Mouse (Mus musculus): ENCODE measurements around the gene Ldlr. TPM values are rescaled to one million over a fixed set of nuclear protein-coding genes. Genes with fewer than 3 reads are reported as not detected.
"Not testable (repeated sequence)": the region's sequence is repeated elsewhere in the genome, so short reads cannot be mapped to it uniquely, and the experiment has no call there.

Ldlr gene
- polyA plus RNA-seq, 1 experiment from 2014 or later = 52.2 TPM

GRCm38 (mm10) chr9:21787654-21788053 lies 64.4 kb downstream of the Ldlr start:
- no peak overlapping the region for H3K4me3 ChIP-seq (ENCODE audit: low read depth, low read length)
- ATAC-seq (no peak), DNase-seq (ENCODE audit: low spot score) (no peak)
- H3K4me2 ChIP-seq (replicated peaks; ENCODE audit: low read depth, low read length) = no peak overlapping the region
- TF ChIP-seq CTCF (IDR thresholded peaks at IDR 0.05) (no peak), EP300 (IDR thresholded peaks at IDR 0.05) (no peak)
- H3K9ac ChIP-seq (replicated peaks; ENCODE audit: low read depth) = no peak overlapping the region
- 56% methylated on average over 5 of the region's 5 CpGs for WGBS
- peaks cover 15% of the 10 kb centered on the region; the same call in 1 of the 2 replicates for H3K4me1 ChIP-seq (ENCODE audit: insufficient read depth, low read depth, low read length)
- no peaks in the 10 kb centered on the region for H3K27me3 ChIP-seq (replicated peaks; ENCODE audit: insufficient read depth, low read length)
- peaks cover 7% of the 10 kb centered on the region; the same call in 1 of the 2 replicates for H3K36me3 ChIP-seq (ENCODE audit: insufficient read depth, low read length)
- peak overlapping the region; percentile 91 for H3K27ac ChIP-seq (ENCODE audit: low read length)
- no peaks in the 10 kb centered on the region for H3K9me3 ChIP-seq (ENCODE audit: low read length)

- 48% methylated on average over 9 of the region's 9 CpGs for WGBS
- H3K9ac ChIP-seq (replicated peaks; ENCODE audit: low read depth) = no peak overlapping the region
- H3K27me3 ChIP-seq (replicated peaks; ENCODE audit: insufficient read depth, low read length) = no peaks in the 10 kb centered on the region
- peaks cover 21% of the 10 kb centered on the region; the same call in 1 of the 2 replicates for H3K4me1 ChIP-seq (ENCODE audit: insufficient read depth, low read depth, low read length)
- peak overlapping the region; percentile 91 for H3K27ac ChIP-seq (ENCODE audit: low read length)
- no peak for DNase-seq (ENCODE audit: low spot score)
- no peak for ATAC-seq
- no peaks in the 10 kb centered on the region for H3K9me3 ChIP-seq (ENCODE audit: low read length)
- H3K36me3 ChIP-seq (ENCODE audit: insufficient read depth, low read length) = peaks cover 10% of the 10 kb centered on the region; the same call in 1 of the 2 replicates
- H3K4me3 ChIP-seq (ENCODE audit: low read depth, low read length) = no peak overlapping the region
- no peak overlapping the region for H3K4me2 ChIP-seq (replicated peaks; ENCODE audit: low read depth, low read length)
- TF ChIP-seq EP300 (IDR thresholded peaks at IDR 0.05) (no peak), CTCF (IDR thresholded peaks at IDR 0.05) (no peak)
These were observed 65.0 kb downstream of the Ldlr start for GRCm38 (mm10) chr9:21788234-21788633.

- ATAC-seq (peak; percentile 93), DNase-seq (ENCODE audit: low spot score) (peak; percentile 95)
- TF ChIP-seq EP300 (IDR thresholded peaks at IDR 0.05) (peak; percentile 96), CTCF (IDR thresholded peaks at IDR 0.05) (peak; percentile 6; the same call in 1 of the 2 replicates)
- 18% methylated on average over 8 of the region's 8 CpGs for WGBS
- Histone ChIP-seq H3K9me3 (ENCODE audit: low read length) (no peaks in the 10 kb centered on the region), H3K4me1 (ENCODE audit: insufficient read depth, low read depth, low read length) (peaks cover 28% of the 10 kb centered on the region), H3K9ac (replicated peaks; ENCODE audit: low read depth) (0 out of 2 replicates have a peak overlapping the region, but pooled peaks have one; percentile 8), H3K36me3 (ENCODE audit: insufficient read depth, low read length) (peaks cover 23% of the 10 kb centered on the region; the same call in 1 of the 2 replicates), H3K4me3 (ENCODE audit: low read depth, low read length) (no peak overlapping the region), H3K27me3 (replicated peaks; ENCODE audit: insufficient read depth, low read length) (no peaks in the 10 kb centered on the region), H3K4me2 (replicated peaks; ENCODE audit: low read depth, low read length) (peak overlapping the region; percentile 46), H3K27ac (ENCODE audit: low read length) (peak overlapping the region; percentile 81)
These were observed 68.6 kb downstream of the Ldlr start for GRCm38 (mm10) chr9:21791861-21792260.

- H3K4me2 ChIP-seq (replicated peaks; ENCODE audit: low read depth, low read length) = peak overlapping the region; percentile 46
- H3K4me1 ChIP-seq (ENCODE audit: insufficient read depth, low read depth, low read length) = peaks cover 34% of the 10 kb centered on the region
- H3K27ac ChIP-seq (ENCODE audit: low read length) = peak overlapping the region; percentile 81
- no peaks in the 10 kb centered on the region for H3K27me3 ChIP-seq (replicated peaks; ENCODE audit: insufficient read depth, low read length)
- TF ChIP-seq CTCF (IDR thresholded peaks at IDR 0.05) (no peak), EP300 (IDR thresholded peaks at IDR 0.05) (no peak; the same call in 1 of the 2 replicates)
- H3K36me3 ChIP-seq (ENCODE audit: insufficient read depth, low read length) = peaks cover 23% of the 10 kb centered on the region; the same call in 1 of the 2 replicates
- H3K9ac ChIP-seq (replicated peaks; ENCODE audit: low read depth) = no peak overlapping the region; the same call in 1 of the 2 replicates
- H3K9me3 ChIP-seq (ENCODE audit: low read length) = no peaks in the 10 kb centered on the region
- peak; percentile 36 for ATAC-seq
- whole genome bisulfite sequencing = 17% methylated on average over 8 of the region's 8 CpGs
- peak; percentile 76 for DNase-seq (ENCODE audit: low spot score)
- H3K4me3 ChIP-seq (ENCODE audit: low read depth, low read length) = no peak overlapping the region
These were observed 69.4 kb downstream of the Ldlr start for GRCm38 (mm10) chr9:21792644-21793043.

DNA sequence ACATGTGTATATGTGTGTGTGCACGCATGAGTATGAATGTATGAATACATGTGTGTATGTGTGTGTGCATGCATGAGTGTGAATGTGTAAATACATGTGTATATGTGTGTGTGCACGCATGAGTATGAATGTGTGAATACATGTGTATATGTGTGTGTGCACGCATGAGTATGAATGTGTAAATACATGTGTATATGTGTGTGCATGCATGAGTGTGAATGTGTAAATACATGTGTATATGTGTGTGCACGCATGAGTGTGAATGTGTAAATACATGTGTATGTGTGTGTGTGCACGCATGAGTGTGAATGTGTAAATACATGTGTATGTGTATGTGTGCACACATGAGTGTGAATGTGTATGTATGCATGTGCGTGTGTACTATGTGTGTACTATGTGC lies 70.2 kb downstream of the Ldlr start:
- WGBS = 96% methylated on average over 6 of the region's 6 CpGs
- not testable (repeated sequence) for H3K4me3 ChIP-seq (ENCODE audit: low read depth, low read length); H3K4me2 ChIP-seq (replicated peaks; ENCODE audit: low read depth, low read length); H3K27ac ChIP-seq (ENCODE audit: low read length); DNase-seq (ENCODE audit: low spot score); ATAC-seq; H3K9ac ChIP-seq (replicated peaks; ENCODE audit: low read depth); H3K9me3 ChIP-seq (ENCODE audit: low read length); H3K27me3 ChIP-seq (replicated peaks; ENCODE audit: insufficient read depth, low read length)
- H3K4me1 ChIP-seq (ENCODE audit: insufficient read depth, low read depth, low read length) = peaks cover 34% of the 10 kb centered on the region
- peaks cover 23% of the 10 kb centered on the region; the same call in 1 of the 2 replicates for H3K36me3 ChIP-seq (ENCODE audit: insufficient read depth, low read length)

DNA sequence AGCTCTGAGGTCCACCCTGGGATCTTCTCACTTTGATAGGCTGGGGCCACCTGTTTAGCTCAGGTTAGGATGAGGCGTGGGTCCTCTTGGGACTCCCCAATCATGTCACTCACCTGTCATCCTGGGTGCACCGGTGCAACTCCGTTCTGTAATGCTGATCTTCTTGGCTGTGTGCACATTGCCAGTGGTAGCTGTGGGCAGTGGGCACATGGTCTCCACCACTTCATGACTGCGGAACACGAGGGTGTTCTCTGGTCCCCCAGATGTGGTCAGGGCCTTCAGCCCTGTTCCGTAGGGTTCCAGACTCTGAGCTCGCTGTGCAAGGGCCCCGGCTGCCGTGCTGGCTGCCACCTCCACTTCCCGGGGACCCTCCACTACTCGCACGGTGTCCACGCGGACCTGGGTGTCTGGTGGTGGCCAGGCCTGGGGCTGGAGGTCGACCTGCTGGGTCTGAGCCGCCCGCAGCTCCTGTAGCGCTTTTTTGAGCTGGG lies 71.1 kb downstream of the Ldlr start:
- 91% methylated on average over 17 of the region's 18 CpGs for WGBS
- TF ChIP-seq CTCF (IDR thresholded peaks at IDR 0.05) (no peak), EP300 (IDR thresholded peaks at IDR 0.05) (no peak)
- Histone ChIP-seq H3K36me3 (ENCODE audit: insufficient read depth, low read length) (peaks cover 23% of the 10 kb centered on the region; the same call in 1 of the 2 replicates), H3K9ac (replicated peaks; ENCODE audit: low read depth) (no peak overlapping the region), H3K4me1 (ENCODE audit: insufficient read depth, low read depth, low read length) (peaks cover 34% of the 10 kb centered on the region), H3K9me3 (ENCODE audit: low read length) (no peaks in the 10 kb centered on the region), H3K27ac (ENCODE audit: low read length) (no peak overlapping the region), H3K27me3 (replicated peaks; ENCODE audit: insufficient read depth, low read length) (no peaks in the 10 kb centered on the region), H3K4me3 (ENCODE audit: low read depth, low read length) (no peak overlapping the region), H3K4me2 (replicated peaks; ENCODE audit: low read depth, low read length) (no peak overlapping the region)
- DNase-seq (ENCODE audit: low spot score) (no peak), ATAC-seq (no peak)

Data from lung, postnatal 0 days (tissue).